Mouse (Mus musculus): Measurements from ENCODE around the gene Dohh. TPM values are rescaled to one million over a fixed set of nuclear protein-coding genes. Genes with fewer than 3 reads are reported as not detected.

The Dohh gene
- total RNA-seq, 2 experiments from 2014 or later: 80.0 to 103 TPM

DNA sequence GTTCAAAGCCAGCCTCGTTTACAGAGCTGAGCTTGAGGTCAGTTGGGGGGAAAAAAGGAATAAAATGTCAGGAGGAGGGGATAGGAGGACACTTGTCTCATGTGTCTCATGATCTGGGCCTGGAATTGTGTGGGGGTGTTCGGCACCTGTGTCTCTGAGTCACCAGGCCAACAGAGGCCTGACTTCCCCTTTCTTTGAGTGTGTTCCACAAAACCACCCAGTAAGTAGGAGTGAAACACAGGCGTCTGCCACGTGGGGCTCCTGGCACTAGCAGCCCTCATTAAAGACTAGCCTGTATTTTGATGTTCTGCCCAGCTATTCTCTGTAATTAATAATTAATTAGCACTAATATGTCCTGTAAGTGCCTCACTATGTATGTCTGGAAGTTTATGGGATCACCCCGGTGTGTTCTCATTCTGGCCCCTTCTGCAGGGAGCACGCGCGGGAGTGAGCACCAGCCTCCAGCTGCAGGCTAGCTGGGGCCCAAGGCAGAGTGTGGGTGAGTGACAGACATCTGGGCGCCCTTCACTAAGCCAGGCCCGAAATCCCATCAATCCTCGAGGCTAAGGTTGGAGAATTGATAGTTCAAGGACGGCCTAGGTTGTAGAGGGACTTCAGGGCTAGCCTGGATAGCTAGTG, 27.8 kb upstream of the Dohh start:
- intact Hi-C loops (cut with DNase I): no loop called here
- no peak for DNase-seq (ENCODE audit: low spot score in 2 of 2)

DNA sequence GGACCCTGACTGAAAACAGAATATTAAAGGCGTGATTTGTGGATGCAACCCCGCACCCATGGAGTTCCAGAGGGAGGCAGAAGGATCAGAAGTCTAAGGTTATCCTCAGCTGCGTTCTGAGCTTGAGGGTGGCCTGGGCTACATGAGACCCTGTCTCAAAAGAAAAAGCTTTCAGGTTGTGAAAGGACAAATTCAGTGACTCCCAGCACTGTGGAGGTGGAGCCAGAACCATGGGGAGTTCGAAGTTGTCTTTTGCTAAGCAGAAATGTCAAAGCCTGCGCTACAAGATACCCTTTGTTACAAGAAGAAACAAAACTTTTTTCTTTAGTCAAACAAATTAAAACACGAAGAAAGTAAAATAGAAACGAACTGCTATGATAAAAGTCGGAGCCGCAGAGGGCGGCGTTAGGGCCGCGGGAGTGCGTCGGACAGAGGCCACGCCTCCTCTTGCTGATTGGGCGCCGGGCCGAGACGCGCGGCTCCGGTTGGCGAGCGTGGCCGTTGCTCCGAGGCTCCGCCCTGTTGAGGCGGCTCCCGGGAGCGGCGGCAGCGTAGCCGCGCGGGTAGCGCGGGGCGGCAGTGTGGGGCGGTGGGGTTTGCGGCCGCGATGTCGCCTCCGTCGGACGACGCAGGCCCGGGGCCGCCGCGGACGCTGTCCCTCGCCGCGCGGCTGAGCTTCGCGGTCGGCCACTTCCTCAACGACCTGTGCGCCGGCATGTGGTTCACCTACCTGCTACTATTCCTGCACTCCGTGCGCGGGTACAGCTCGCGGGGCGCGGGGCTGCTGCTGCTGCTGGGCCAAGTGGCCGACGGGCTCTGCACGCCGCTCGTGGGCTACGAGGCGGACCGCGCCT, 27.0 kb upstream of the Dohh start, which contains the start of gene Mfsd12:
Gene Mfsd12 (plus strand): TSS at position 501 of the 854 bp plus-strand sequence.
- intact Hi-C loops (cut with DNase I): no loop called here
- peak; percentile 88 to 93 for DNase-seq (ENCODE audit: low spot score in 2 of 2)

DNA sequence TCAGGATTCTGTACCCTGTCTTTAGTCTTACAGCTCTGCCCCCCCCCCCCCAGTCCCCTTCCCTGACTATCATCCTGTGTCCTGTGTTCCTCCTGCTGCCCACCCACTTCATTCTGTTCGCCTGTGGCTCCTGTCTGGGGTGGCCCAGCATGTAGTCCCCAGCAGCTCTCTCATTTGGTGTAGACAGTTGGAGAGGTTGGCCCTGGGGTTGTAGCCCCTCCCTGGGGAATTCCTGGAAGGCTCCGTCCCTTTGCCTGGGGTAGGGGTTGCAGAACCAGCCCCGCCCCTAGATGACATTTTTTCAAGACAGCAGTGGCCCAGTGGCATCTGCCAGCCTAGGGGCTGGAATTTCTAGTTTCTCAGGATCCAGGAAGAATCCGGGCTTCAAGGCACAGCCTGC, 26.0 kb upstream of the Dohh start:
- no peak for DNase-seq (ENCODE audit: low spot score in 2 of 2)
- intact Hi-C loops (cut with DNase I): no loop called here

GRCm38 (mm10) chr10:81358841-81359240, 25.4 kb upstream of the Dohh start:
- DNase-seq (ENCODE audit: low spot score in 2 of 2): no peak
- intact Hi-C loops (cut with DNase I): no loop called here

DNA sequence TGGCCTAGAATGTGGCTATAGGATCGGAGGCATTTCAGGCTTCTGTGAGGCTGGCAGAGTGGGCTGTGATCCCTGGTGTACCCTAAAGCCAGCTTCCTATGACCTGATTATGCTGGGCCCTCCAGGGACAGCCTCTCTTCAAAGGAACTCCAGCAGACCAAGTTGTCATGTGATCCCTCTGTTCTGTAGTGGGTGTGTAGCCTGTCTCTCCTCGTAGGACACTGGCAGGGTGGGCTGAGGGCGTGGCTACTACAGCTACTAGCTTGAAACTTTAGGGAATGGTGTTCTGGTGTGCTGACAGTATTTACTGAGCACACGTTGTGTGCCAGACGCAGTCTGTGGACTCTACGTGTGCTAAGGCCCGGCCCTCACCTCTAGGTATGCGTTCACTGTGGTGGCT, 23.5 kb upstream of the Dohh start:
- no peak for DNase-seq (ENCODE audit: low spot score in 2 of 2)
- intact Hi-C loops (cut with DNase I): no loop called here

GRCm38 (mm10) chr10:81362336-81362949, 21.8 kb upstream of the Dohh start:
- no peak for DNase-seq (ENCODE audit: low spot score in 2 of 2)
- intact Hi-C loops (cut with DNase I): no loop called here

DNA sequence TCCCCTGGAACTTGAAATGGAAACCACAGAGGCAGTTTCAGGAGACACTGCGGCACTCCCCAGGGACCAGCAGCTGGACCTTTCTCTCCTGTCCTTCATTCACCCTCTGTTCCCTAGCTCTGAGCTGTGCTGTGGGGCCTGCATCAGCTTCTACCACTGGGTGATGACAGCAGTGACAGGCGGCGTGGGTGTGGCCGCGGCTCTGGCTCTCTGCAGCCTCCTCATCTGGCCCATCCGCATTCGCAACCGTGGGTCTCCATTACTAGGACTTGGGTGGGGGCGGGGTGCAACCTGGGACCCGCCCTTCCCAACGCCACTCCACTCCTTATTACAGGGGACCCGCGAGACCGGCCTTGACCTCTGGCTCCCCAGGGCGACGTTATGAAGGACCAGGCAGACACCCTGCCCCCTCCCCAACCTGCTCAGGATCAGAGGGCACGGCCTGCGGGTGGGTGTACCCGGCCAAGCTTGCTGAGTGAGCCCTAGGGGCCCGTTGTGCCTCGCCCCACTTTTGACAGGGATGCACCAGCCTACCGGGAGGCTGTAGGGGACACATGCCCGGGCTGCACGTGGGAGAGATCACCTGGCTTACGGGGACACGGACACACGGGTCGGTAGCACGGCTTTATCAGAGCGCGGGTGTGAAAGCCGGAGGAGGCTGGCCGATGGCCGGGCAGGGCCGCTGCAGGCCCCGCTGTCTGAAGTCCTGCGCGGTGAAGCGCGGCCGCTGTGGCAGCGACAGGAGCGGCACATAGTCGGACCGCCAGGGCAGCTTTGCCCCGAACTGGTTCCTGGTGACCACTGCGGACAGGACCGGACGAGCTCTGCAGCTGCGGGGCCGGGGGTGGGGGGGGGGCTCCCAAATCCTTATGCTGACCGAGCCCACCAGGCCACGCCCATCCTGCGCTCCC, 20.5 kb upstream of the Dohh start:
- intact Hi-C loops (cut with DNase I): no loop called here
- DNase-seq (ENCODE audit: low spot score in 2 of 2): no peak

GRCm38 (mm10) chr10:81364666-81365065, 19.6 kb upstream of the Dohh start:
- intact Hi-C loops (cut with DNase I): no loop called here
- DNase-seq (ENCODE audit: low spot score in 2 of 2): no peak

GRCm38 (mm10) chr10:81365073-81365472, 19.2 kb upstream of the Dohh start:
- intact Hi-C loops (cut with DNase I): no loop called here
- peak in 1 of 2 experiments; percentile 52 for DNase-seq (ENCODE audit: low spot score in 2 of 2)

GRCm38 (mm10) chr10:81365672-81366476, 18.4 kb upstream of the Dohh start, which contains the start of gene 4930404N11Rik:
Gene 4930404N11Rik, minus strand, starts transcription at chr10:81365816.
- no peak for DNase-seq (ENCODE audit: low spot score in 2 of 2)
- intact Hi-C loops (cut with DNase I): no loop called here

GRCm38 (mm10) chr10:81366477-81367206, 17.6 kb upstream of the Dohh start:
- DNase-seq (ENCODE audit: low spot score in 2 of 2): no peak
- intact Hi-C loops (cut with DNase I): no loop called here

- no peak for DNase-seq (ENCODE audit: low spot score in 2 of 2)
- intact Hi-C loops (cut with DNase I): no loop called here
Observed at GRCm38 (mm10) chr10:81367207-81367495, 17.1 kb upstream of the Dohh start.

GRCm38 (mm10) chr10:81375322-81375721, 8.9 kb upstream of the Dohh start:
- DNase-seq (ENCODE audit: low spot score in 2 of 2): no peak
- intact Hi-C loops (cut with DNase I): no loop called here

GRCm38 (mm10) chr10:81376561-81377361, 7.5 kb upstream of the Dohh start:
- DNase-seq (ENCODE audit: low spot score in 2 of 2): no peak
- intact Hi-C loops (cut with DNase I): no loop called here

GRCm38 (mm10) chr10:81377362-81377664, 6.9 kb upstream of the Dohh start:
- intact Hi-C loops (cut with DNase I): no loop called here
- DNase-seq (ENCODE audit: low spot score in 2 of 2): no peak

DNA sequence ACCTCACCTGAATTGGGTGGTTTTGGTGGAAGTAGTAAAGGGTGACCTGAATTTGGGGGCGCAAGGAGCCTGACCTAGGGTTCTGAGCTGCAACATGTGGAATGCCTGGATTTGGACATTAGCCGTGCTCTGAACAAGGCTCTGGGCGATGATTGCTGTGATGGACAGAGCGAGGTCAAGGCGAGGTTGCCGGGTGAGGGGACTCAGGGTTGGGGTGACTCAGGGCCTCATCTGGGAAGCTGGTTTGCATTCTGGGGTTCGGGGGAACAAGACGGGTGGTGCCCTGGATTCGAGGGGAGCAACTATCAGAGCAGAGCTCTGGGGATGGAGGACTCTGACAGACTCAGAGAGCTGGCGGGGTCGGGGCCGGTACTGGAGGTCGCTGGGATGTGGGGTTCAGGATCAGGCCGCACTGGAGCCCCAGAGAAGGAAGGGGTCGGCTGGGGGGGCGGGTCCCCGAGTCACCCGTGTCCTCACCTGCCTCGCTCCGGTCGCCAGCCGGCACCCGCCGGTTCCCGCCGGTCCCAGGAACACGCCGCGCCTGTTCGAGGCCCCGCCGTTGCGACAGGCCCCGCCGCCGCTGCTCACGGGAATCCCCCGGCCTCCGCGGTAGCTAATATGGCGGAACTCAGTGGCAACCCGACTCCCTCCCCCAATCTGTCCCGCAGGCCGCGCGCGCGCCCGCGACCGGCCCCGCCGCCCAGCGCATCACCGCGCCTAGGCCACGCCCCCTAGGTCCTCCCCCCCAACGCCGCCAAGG, 6.3 kb upstream of the Dohh start, which contains the start of gene Fzr1:
Gene Fzr1 (minus strand): TSS at position 724 of the 760 bp plus-strand sequence.
- intact Hi-C loops (cut with DNase I): no loop called here

More for the DNA sequence above, 6.3 kb upstream of the Dohh start, which contains the start of gene Fzr1:
- DNase-seq (ENCODE audit: low spot score in 2 of 2): no peak
